Mouse (Mus musculus): ENCODE data around the gene Grhl3. TPM values are rescaled to one million over a fixed set of nuclear protein-coding genes. Genes with fewer than 3 reads are reported as not detected.

Grhl3 gene
- polyA plus RNA-seq, 1 experiment from 2014 or later = 0.39 TPM

DNA sequence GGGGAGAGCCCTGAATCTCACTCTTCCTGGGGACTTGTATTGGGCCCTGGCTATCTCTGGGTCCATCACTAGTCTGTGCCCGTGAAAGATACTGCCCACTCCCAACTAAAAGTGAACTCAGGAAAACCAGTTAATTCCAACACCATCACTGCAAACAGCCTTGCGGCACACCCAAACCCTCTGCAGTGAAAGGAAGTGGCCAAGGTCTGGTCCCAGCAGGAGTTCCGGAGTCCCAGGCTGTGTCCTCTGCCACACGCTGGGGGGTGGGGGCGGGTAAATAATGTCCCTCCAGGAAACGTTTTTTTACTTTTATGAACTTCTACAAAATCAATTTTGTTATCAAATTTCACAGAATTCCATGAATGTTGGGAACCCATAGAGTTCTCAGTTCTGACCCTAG lies 6.3 kb upstream of the Grhl3 start:
- H3K27me3 ChIP-seq (replicated peaks; ENCODE audit: control insufficient read depth, insufficient read depth, low read length) = no peaks in the 10 kb centered on the region; the same call in 1 of the 2 replicates
- ATAC-seq = no peak
- no peak overlapping the region for H3K4me2 ChIP-seq (replicated peaks; ENCODE audit: low read depth)
- H3K9ac ChIP-seq (ENCODE audit: low read depth, low read length) = no peak overlapping the region
- H3K27ac ChIP-seq (ENCODE audit: low read depth, low read length) = no peak overlapping the region
- H3K4me1 ChIP-seq (replicated peaks; ENCODE audit: control insufficient read depth, insufficient read depth, low read length) = peaks cover 3% of the 10 kb centered on the region; the same call in 1 of the 2 replicates
- TF ChIP-seq CTCF (IDR thresholded peaks at IDR 0.05; ENCODE audit: low read depth) = no peak
- no peaks in the 10 kb centered on the region for H3K9me3 ChIP-seq (ENCODE audit: control insufficient read depth)
- no peak overlapping the region for H3K4me3 ChIP-seq (ENCODE audit: low read depth, low read length)
- H3K36me3 ChIP-seq (ENCODE audit: control insufficient read depth, insufficient read depth) = no peaks in the 10 kb centered on the region
- WGBS = 53% methylated on average over 6 of the region's 6 CpGs

DNA sequence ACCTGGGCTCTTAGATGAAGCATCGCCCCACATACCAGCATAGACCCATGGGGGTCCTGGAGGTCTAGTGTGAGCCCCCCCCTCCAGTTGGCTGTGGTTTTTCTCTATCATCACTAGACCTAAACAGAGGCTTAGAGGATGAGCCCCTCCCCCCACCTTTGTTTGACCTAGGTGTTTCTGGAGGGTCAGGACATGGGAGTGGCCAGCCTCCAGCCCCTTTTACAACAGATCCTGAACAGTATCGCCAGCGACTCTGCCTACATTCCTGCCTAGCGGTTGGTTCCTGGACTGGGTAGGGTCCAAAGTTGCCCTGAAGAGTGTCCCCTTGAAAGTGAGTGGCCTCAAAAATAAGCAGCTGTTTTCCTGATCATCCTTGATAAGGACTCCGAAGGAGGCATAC lies 5.1 kb upstream of the Grhl3 start:
- 56% methylated on average over 5 of the region's 5 CpGs for WGBS

DNA sequence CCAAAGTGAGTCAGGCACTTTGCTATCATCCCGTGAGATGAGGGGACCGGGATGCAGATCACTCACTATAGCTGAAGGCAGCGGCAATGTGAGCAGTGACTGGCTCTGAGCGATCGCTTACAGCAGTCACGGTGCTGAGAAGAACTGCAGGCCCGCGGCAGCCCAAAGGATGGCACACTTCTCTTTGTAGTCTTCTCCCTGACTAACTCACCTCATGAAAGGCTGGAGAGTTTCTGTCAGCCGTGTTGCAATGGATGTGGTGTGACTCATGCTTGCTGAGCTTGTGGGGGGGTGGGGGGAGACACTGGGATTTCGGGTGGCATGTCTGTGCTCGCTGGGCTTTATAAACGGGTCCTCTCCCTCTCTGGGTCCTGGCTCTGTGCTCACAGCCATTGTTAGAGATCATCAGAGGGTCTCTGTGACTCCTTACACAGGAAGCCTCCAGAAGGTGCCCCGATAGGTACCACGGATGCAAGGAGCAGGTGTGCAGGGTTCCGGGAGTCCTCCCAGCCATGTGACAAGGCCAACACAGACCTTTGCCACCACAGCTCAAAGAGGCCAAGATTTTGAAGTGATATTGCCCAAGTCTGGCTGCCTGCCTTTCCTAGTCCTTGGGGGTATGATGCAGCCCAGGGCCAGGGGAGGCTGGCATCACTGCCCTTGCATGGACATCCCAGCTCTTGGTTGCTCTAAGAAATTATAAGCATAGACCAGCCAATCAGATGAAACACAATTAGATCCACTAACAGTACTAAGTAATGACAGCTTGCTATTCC lies 2.1 kb upstream of the Grhl3 start:
- H3K27me3 ChIP-seq (replicated peaks; ENCODE audit: control insufficient read depth, insufficient read depth, low read length) = peaks cover 14% of the 10 kb centered on the region; the same call in 1 of the 2 replicates
- H3K9me3 ChIP-seq (ENCODE audit: control insufficient read depth) = no peaks in the 10 kb centered on the region
- H3K4me3 ChIP-seq (ENCODE audit: low read depth, low read length) = no peak overlapping the region
- no peak overlapping the region for H3K27ac ChIP-seq (ENCODE audit: low read depth, low read length)
- 65% methylated on average over 15 of the region's 15 CpGs for WGBS
- no peak overlapping the region for H3K9ac ChIP-seq (ENCODE audit: low read depth, low read length)
- ATAC-seq = no peak
- no peaks in the 10 kb centered on the region for H3K36me3 ChIP-seq (ENCODE audit: control insufficient read depth, insufficient read depth)
- TF ChIP-seq CTCF (IDR thresholded peaks at IDR 0.05; ENCODE audit: low read depth) = peak; percentile 16; the same call in 1 of the 2 replicates
- peaks cover 3% of the 10 kb centered on the region for H3K4me1 ChIP-seq (replicated peaks; ENCODE audit: control insufficient read depth, insufficient read depth, low read length)
- no peak overlapping the region for H3K4me2 ChIP-seq (replicated peaks; ENCODE audit: low read depth)

More for the DNA sequence above, 5.1 kb upstream of the Grhl3 start:
- Histone ChIP-seq H3K9me3 (ENCODE audit: control insufficient read depth) (no peaks in the 10 kb centered on the region), H3K27me3 (replicated peaks; ENCODE audit: control insufficient read depth, insufficient read depth, low read length) (no peaks in the 10 kb centered on the region; the same call in 1 of the 2 replicates), H3K4me2 (replicated peaks; ENCODE audit: low read depth) (0 out of 2 replicates have a peak overlapping the region, but pooled peaks have one; percentile 17), H3K36me3 (ENCODE audit: control insufficient read depth, insufficient read depth) (no peaks in the 10 kb centered on the region), H3K27ac (ENCODE audit: low read depth, low read length) (no peak overlapping the region), H3K4me3 (ENCODE audit: low read depth, low read length) (no peak overlapping the region), H3K9ac (ENCODE audit: low read depth, low read length) (no peak overlapping the region), H3K4me1 (replicated peaks; ENCODE audit: control insufficient read depth, insufficient read depth, low read length) (peaks cover 3% of the 10 kb centered on the region)
- no peak for TF ChIP-seq CTCF (IDR thresholded peaks at IDR 0.05; ENCODE audit: low read depth)
- no peak for ATAC-seq

DNA sequence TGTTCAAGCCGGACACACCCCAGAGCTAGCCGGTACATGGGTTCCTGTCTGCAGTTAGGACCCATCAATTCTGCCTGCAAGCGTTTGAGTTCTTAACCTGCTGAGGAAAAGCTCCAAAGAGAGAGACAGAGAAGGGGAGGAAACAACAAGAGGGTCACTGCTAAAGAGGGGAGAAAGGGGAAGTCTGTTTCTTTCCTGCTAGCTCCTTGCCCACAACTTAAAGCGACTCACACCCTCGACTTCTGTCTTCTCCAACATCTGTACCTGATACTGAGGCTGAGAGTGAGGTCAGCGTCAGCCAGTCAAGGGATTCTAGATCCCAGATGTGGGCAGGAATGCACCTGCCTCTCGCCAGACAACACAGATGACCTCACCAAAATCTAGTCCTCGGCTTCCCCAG lies 1.2 kb downstream of the Grhl3 start:
- no peak for TF ChIP-seq CTCF (IDR thresholded peaks at IDR 0.05; ENCODE audit: low read depth)
- no peak overlapping the region for H3K9ac ChIP-seq (ENCODE audit: low read depth, low read length)
- no peak overlapping the region for H3K4me2 ChIP-seq (replicated peaks; ENCODE audit: low read depth)
- no peak overlapping the region for H3K27ac ChIP-seq (ENCODE audit: low read depth, low read length)
- H3K9me3 ChIP-seq (ENCODE audit: control insufficient read depth) = no peaks in the 10 kb centered on the region
- no peak overlapping the region for H3K4me3 ChIP-seq (ENCODE audit: low read depth, low read length)
- 49% methylated on average over 8 of the region's 8 CpGs for WGBS
- ATAC-seq = no peak
- peaks cover 21% of the 10 kb centered on the region; the same call in 1 of the 2 replicates for H3K27me3 ChIP-seq (replicated peaks; ENCODE audit: control insufficient read depth, insufficient read depth, low read length)
- peaks cover under 1% of the 10 kb centered on the region; the same call in 1 of the 2 replicates for H3K4me1 ChIP-seq (replicated peaks; ENCODE audit: control insufficient read depth, insufficient read depth, low read length)
- no peaks in the 10 kb centered on the region for H3K36me3 ChIP-seq (ENCODE audit: control insufficient read depth, insufficient read depth)

DNA sequence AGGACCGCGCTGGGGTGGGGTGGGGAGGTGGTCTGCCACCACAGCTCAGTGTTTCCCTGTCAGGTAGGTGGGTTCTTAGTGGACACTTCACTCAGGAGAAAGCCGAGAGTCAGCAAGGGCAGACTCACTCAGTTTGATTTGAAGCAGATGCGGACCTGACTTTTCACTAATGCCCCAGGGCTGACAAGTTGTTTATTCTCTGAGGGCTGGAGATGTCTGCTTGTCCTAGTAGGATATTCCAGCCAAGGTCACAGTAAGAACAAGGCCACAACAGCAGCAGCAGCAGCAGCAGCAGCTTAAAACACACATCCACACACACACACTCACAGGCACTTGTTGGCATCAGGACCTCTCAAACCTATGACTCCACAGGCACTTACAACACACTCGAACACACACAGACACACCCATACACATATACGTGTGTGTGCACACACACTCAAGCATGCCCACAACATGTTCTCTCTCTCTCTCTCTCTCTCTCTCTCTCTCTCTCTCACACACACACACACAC lies 2.3 kb downstream of the Grhl3 start:
- H3K4me2 ChIP-seq (replicated peaks; ENCODE audit: low read depth) = no peak overlapping the region
- no peak for ATAC-seq
- peaks cover 21% of the 10 kb centered on the region; the same call in 1 of the 2 replicates for H3K27me3 ChIP-seq (replicated peaks; ENCODE audit: control insufficient read depth, insufficient read depth, low read length)
- no peak overlapping the region for H3K9ac ChIP-seq (ENCODE audit: low read depth, low read length)
- no peak for TF ChIP-seq CTCF (IDR thresholded peaks at IDR 0.05; ENCODE audit: low read depth)
- 47% methylated on average over 6 of the region's 6 CpGs for WGBS
- H3K36me3 ChIP-seq (ENCODE audit: control insufficient read depth, insufficient read depth) = no peaks in the 10 kb centered on the region
- H3K27ac ChIP-seq (ENCODE audit: low read depth, low read length) = no peak overlapping the region
- H3K4me1 ChIP-seq (replicated peaks; ENCODE audit: control insufficient read depth, insufficient read depth, low read length) = peaks cover 2% of the 10 kb centered on the region
- H3K9me3 ChIP-seq (ENCODE audit: control insufficient read depth) = no peaks in the 10 kb centered on the region
- no peak overlapping the region for H3K4me3 ChIP-seq (ENCODE audit: low read depth, low read length)

DNA sequence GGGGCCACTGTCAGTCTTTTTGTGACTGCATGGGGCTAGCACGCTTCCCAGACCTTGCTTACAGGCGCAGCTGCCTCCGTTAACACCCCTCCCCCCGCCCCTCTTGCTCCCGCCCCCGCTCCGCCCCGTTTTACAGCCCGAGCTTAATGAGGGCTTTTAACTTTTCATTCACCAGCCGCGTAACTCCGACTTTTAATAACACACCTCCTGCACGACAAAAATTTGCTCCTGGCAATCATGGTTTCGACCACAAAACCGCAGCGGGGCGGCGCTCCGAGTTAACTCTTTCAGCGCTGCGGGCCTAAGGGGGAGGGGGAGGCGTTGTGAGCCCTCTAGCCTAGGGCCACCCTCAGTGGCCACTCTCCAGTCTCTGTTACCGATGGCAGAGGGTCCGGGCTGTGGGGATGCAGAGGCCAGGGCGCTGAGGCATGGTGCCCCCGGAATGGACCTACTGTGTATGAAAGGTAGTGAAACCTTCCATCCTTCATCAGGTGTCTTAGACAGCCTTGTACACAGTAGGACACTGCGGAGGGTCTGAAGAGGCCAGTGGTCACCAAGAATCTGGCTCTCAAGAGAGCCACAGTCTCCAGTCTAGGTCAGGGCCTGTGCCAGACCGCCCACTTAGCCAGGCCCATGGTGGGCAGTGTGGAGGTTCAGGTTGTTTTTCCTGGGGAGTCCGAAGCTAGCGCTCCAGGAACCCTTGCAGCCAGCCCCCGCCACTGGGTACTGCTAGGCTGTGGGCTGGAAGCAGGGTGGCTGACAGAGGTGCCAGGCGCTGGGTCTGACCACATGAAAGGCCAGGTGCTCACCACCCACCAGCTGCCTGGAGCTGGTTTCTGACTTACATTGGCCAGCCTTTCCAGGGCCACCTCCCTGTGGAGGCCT lies 3.0 kb downstream of the Grhl3 start:
- Histone ChIP-seq H3K9ac (ENCODE audit: low read depth, low read length) (no peak overlapping the region), H3K4me3 (ENCODE audit: low read depth, low read length) (peak overlapping the region; percentile 29), H3K36me3 (ENCODE audit: control insufficient read depth, insufficient read depth) (no peaks in the 10 kb centered on the region), H3K9me3 (ENCODE audit: control insufficient read depth) (no peaks in the 10 kb centered on the region), H3K4me2 (replicated peaks; ENCODE audit: low read depth) (peak overlapping the region; percentile 67), H3K4me1 (replicated peaks; ENCODE audit: control insufficient read depth, insufficient read depth, low read length) (peaks cover 7% of the 10 kb centered on the region), H3K27ac (ENCODE audit: low read depth, low read length) (no peak overlapping the region), H3K27me3 (replicated peaks; ENCODE audit: control insufficient read depth, insufficient read depth, low read length) (peaks cover 21% of the 10 kb centered on the region; the same call in 1 of the 2 replicates)
- no peak for TF ChIP-seq CTCF (IDR thresholded peaks at IDR 0.05; ENCODE audit: low read depth)
- 17% methylated on average over 32 of the region's 32 CpGs for WGBS
- ATAC-seq = no peak

All from intestine, postnatal 0 days (tissue).